Mouse (Mus musculus) midbrain, postnatal 0 days (tissue): ENCODE results near the gene Dcdc2c. TPM values are rescaled to one million over a fixed set of nuclear protein-coding genes. Genes with fewer than 3 reads are reported as not detected.

Experiments used
- ATAC-seq: fragments of 200-750 bp; cut with Nextera tagmentation; 2 replicates; pipeline ENCODE4 v1.8.0; 2017; ENCODE audit warnings: moderate number of reproducible peaks, mild to moderate bottlenecking, moderate TSS enrichment, moderate library complexity; ENCODE audit not compliant: low FRiP score
- DNase-seq: peaks from one replicate; pipeline ENCODE4 v3.0.0-alpha.2; 2015; ENCODE audit warnings: low spot score
- H3K27ac ChIP-seq: fragments of 300-500 bp; sonication (generic); 2 replicates; pipeline ENCODE4 v1.5.1; 2014; ENCODE audit warnings: low read depth, mild to moderate bottlenecking, low read length, mixed read lengths
- H3K27me3 ChIP-seq: fragments of 300-500 bp; sonication (generic); 2 replicates; pipeline ENCODE4 v1.6.1; 2014; ENCODE audit warnings: low read length, control low read depth, mixed read lengths; ENCODE audit not compliant: insufficient read depth
- H3K36me3 ChIP-seq: fragments of 300-500 bp; sonication (generic); 2 replicates; pipeline ENCODE4 v1.6.1; 2014; ENCODE audit warnings: low read length, control low read depth, mixed read lengths; ENCODE audit not compliant: insufficient read depth
- H3K4me1 ChIP-seq: fragments of 300-500 bp; sonication (generic); 2 replicates; pipeline ENCODE4 v1.6.1; 2014; ENCODE audit warnings: mild to moderate bottlenecking, control low read depth, antibody characterized with exemption, low read length, mixed read lengths; ENCODE audit not compliant: insufficient read depth
- H3K4me2 ChIP-seq: fragments of 300-500 bp; sonication (generic); 2 replicates; pipeline ENCODE4 v1.6.1; 2014; ENCODE audit warnings: low read depth, mild to moderate bottlenecking, low read length, mixed read lengths; ENCODE audit not compliant: poor library complexity, severe bottlenecking
- H3K4me3 ChIP-seq: fragments of 300-500 bp; sonication (generic); 2 replicates; pipeline ENCODE4 v1.5.1; 2014; ENCODE audit warnings: low read depth, mild to moderate bottlenecking, low read length, moderate library complexity
- H3K9ac ChIP-seq: fragments of 300-500 bp; sonication (generic); replicated peaks from 2 replicates; pipeline ENCODE4 v1.6.1; 2014; ENCODE audit warnings: mild to moderate bottlenecking, low read length, moderate library complexity, mixed read lengths; ENCODE audit not compliant: poor library complexity, severe bottlenecking
- H3K9me3 ChIP-seq: fragments of 300-500 bp; sonication (generic); 2 replicates; pipeline ENCODE4 v1.6.1; 2016; ENCODE audit warnings: low read length, control low read depth
- CTCF ChIP-seq: IDR thresholded peaks from 2 replicates; pipeline ENCODE4 v1.5.1; 2016; ENCODE audit warnings: antibody characterized with exemption, mild to moderate bottlenecking
- WGBS: fragments of 180-500 bp; shearing (Covaris S2); extraction: QIAGEN DNeasy Blood & Tissue Kit; methylation state at CpG from one replicate; pipeline ENCODE4 v1.1.7; 2014; 5-methylcytosine and 5-hydroxymethylcytosine counted together
- polyA plus RNA-seq: library from polyadenylated mRNA; unstranded; fragments of >200 nt; fragmentation: Nextera tagmentation; extraction: Ambion mirVana; gene quantifications from 2 replicates; pipeline ENCODE4 v1.2.1, GENCODE M21; 2015
- total RNA-seq: library from RNA; depleted of rRNA; stranded (reverse); fragments of >200 nt; gene quantifications from 2 replicates; pipeline ENCODE4 v1.2.3, GENCODE M21; 2014

Gene Dcdc2c
- total and polyA plus RNA-seq, 2 experiments from 2014 or later: 0.56 TPM; not detected in 1

DNA sequence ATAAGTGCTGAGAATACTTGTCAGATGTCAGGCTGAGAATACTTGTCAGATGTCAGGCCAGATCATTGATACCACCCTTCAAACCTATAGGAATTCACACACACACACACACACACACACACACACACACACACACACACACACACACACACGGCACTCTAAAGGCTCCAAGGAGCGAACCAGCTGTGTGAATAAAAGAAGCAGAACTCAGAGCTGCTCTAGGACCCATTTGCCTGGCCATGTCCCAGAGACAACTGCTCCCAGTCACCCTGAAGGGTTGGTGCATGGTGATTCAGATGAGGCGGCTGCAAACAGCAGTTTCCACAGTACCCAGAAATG, 119.5 kb downstream of the Dcdc2c start:
- ATAC-seq: no peak
- no peak for TF ChIP-seq CTCF

GRCm38 (mm10) chr12:28431832-28432728, 120.1 kb downstream of the Dcdc2c start:
- no peaks in the 10 kb centered on the region for H3K36me3 ChIP-seq
- DNase-seq (peak; percentile 93), ATAC-seq (peak; percentile 69)
- peak overlapping the region; percentile 31 for H3K4me3 ChIP-seq
- peak overlapping the region; percentile 49 for H3K4me2 ChIP-seq
- H3K9ac ChIP-seq: peak overlapping the region; percentile 47
- no peaks in the 10 kb centered on the region for H3K27me3 ChIP-seq
- 3% methylated on average over 19 of the region's 19 CpGs for WGBS
- no peaks in the 10 kb centered on the region for H3K4me1 ChIP-seq
- TF ChIP-seq CTCF: peak; percentile 94
- peak overlapping the region; percentile 84 for H3K27ac ChIP-seq
- no peaks in the 10 kb centered on the region for H3K9me3 ChIP-seq

More for the DNA sequence above, 119.5 kb downstream of the Dcdc2c start:
- Histone ChIP-seq H3K4me3 (no peak overlapping the region), H3K27me3 (no peaks in the 10 kb centered on the region), H3K4me1 (no peaks in the 10 kb centered on the region), H3K27ac (no peak overlapping the region), H3K4me2 (no peak overlapping the region), H3K9me3 (no peaks in the 10 kb centered on the region), H3K36me3 (no peaks in the 10 kb centered on the region), H3K9ac (no peak overlapping the region)
- 85% methylated on average over 3 of the region's 3 CpGs for WGBS
- no peak for DNase-seq

DNA sequence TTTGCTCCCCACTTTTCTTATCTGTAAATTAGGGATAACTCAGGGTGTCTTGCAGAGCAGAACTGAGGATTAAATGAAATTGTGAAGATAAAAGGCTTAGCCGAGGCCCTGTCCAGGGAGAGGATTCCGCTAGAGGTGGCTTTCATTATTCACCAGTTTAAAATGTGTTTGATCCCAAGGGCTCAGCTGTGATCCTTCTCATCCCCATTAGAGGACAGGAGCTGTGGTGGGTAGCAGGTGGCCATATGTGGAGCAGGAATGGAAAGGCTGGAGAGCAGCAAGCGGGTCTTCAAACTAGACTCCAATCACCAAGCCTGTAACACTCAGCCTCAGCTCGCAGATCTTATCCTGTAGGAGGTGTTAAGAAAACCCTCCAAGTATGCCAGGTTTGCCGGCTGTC, 122.3 kb downstream of the Dcdc2c start:
- TF ChIP-seq CTCF: no peak
- Histone ChIP-seq H3K36me3 (no peaks in the 10 kb centered on the region), H3K9ac (no peak overlapping the region), H3K9me3 (no peaks in the 10 kb centered on the region), H3K27ac (no peak overlapping the region), H3K27me3 (no peaks in the 10 kb centered on the region), H3K4me2 (no peak overlapping the region), H3K4me1 (no peaks in the 10 kb centered on the region), H3K4me3 (no peak overlapping the region)
- no peak for ATAC-seq
- 77% methylated on average over 5 of the region's 5 CpGs for WGBS
- no peak for DNase-seq

GRCm38 (mm10) chr12:28416957-28417356, 135.2 kb downstream of the Dcdc2c start:
- WGBS: 81% methylated on average over 4 of the region's 4 CpGs
- no peak overlapping the region for H3K27ac ChIP-seq
- no peak overlapping the region for H3K9ac ChIP-seq
- ATAC-seq: no peak
- H3K4me3 ChIP-seq: no peak overlapping the region
- no peaks in the 10 kb centered on the region for H3K4me1 ChIP-seq
- no peaks in the 10 kb centered on the region for H3K27me3 ChIP-seq
- H3K4me2 ChIP-seq: no peak overlapping the region
- DNase-seq: peak; percentile 35
- peak; percentile 60 for TF ChIP-seq CTCF
- H3K36me3 ChIP-seq: no peaks in the 10 kb centered on the region
- H3K9me3 ChIP-seq: no peaks in the 10 kb centered on the region

GRCm38 (mm10) chr12:28407656-28408405, 144.4 kb downstream of the Dcdc2c start:
- Histone ChIP-seq H3K27ac (no peak overlapping the region), H3K9ac (no peak overlapping the region), H3K4me3 (no peak overlapping the region), H3K9me3 (no peaks in the 10 kb centered on the region), H3K4me1 (no peaks in the 10 kb centered on the region), H3K27me3 (no peaks in the 10 kb centered on the region), H3K4me2 (no peak overlapping the region), H3K36me3 (no peaks in the 10 kb centered on the region)
- TF ChIP-seq CTCF: no peak
- WGBS: 89% methylated on average over 10 of the region's 10 CpGs
- ATAC-seq (no peak), DNase-seq (no peak)

DNA sequence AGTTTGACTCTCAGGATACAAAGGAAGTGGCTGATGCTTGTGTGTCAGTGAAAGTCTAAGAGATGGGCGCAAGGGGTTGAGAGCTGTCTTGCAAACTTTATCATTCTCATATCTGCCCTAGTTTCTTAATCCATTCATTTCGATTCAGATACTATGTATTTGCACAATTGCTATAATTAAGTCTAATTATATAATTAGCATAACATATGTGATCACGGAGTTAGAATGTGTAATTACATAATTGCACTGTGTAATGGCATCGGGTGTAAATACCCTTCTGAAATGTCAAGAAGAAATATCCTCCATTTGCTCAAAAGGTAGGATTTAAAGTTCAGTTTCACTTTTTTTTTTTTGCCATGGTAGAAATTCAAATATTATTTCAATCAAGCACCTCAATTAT, 149.9 kb downstream of the Dcdc2c start:
- H3K27me3 ChIP-seq: no peaks in the 10 kb centered on the region
- H3K4me2 ChIP-seq: no peak overlapping the region
- H3K27ac ChIP-seq: no peak overlapping the region
- H3K4me1 ChIP-seq: no peaks in the 10 kb centered on the region
- no peaks in the 10 kb centered on the region for H3K9me3 ChIP-seq
- TF ChIP-seq CTCF: no peak
- no peak for ATAC-seq
- WGBS: 79% methylated on average over 4 of the region's 4 CpGs
- H3K9ac ChIP-seq: no peak overlapping the region
- H3K4me3 ChIP-seq: no peak overlapping the region
- no peak for DNase-seq
- no peaks in the 10 kb centered on the region for H3K36me3 ChIP-seq
